Mouse (Mus musculus) thymus, adult 2 months (tissue): ENCODE measurements around the gene Gins1. TPM values are rescaled to one million over a fixed set of nuclear protein-coding genes. Genes with fewer than 3 reads are reported as not detected.

Experiments used
- DNase-seq: peaks from one replicate; pipeline ENCODE4 v3.0.0; 2021
- H3K27ac ChIP-seq: fragments of 200-500 bp; 2 replicates; pipeline ENCODE4 v1.5.1; 2012; ENCODE audit warnings: low read length, control low read depth; ENCODE audit not compliant: control insufficient read depth, insufficient read depth
- H3K27me3 ChIP-seq: fragments of 200-500 bp; 2 replicates; pipeline ENCODE4 v1.6.1; 2012; ENCODE audit warnings: mild to moderate bottlenecking, low read length, moderate library complexity, mixed read lengths; ENCODE audit not compliant: control insufficient read depth, insufficient read depth
- H3K36me3 ChIP-seq: fragments of 200-500 bp; 2 replicates; pipeline ENCODE4 v1.6.1; 2012; ENCODE audit warnings: mild to moderate bottlenecking, low read length, moderate library complexity; ENCODE audit not compliant: control insufficient read depth, insufficient read depth
- H3K4me1 ChIP-seq: fragments of 200-500 bp; replicated peaks from 2 replicates; pipeline ENCODE4 v1.6.1; 2012; ENCODE audit warnings: low read length; ENCODE audit not compliant: control insufficient read depth, insufficient read depth
- H3K4me3 ChIP-seq: fragments of 200-500 bp; 2 replicates; pipeline ENCODE4 v1.5.1; 2012; ENCODE audit warnings: mild to moderate bottlenecking, low read length, control low read depth, moderate library complexity; ENCODE audit not compliant: control insufficient read depth, insufficient read depth
- CTCF ChIP-seq: fragments of 200-500 bp; IDR thresholded peaks from 2 replicates; pipeline ENCODE4 v1.5.1; 2012; ENCODE audit warnings: mild to moderate bottlenecking, control low read depth, low read length, moderate library complexity, borderline replicate concordance; ENCODE audit not compliant: control insufficient read depth, poor library complexity, insufficient read depth; ENCODE audit errors: extremely low read depth
- POLR2A ChIP-seq: fragments of 200-500 bp; IDR thresholded peaks from 2 replicates; pipeline ENCODE4 v1.6.1; 2012; ENCODE audit warnings: mild to moderate bottlenecking, low read length, control low read depth, moderate library complexity; ENCODE audit not compliant: control insufficient read depth, poor library complexity, insufficient read depth; ENCODE audit errors: extremely low read depth
- WGBS: fragments of 180-500 bp; shearing (Covaris S2); methylation state at CpG from one replicate; pipeline ENCODE4 v1.1.7; 2018; 5-methylcytosine and 5-hydroxymethylcytosine counted together
- polyA plus RNA-seq: library from polyadenylated mRNA; depleted of rRNA; stranded (reverse); fragments of >200 nt; gene quantifications from 2 replicates; pipeline ENCODE4 v1.2.3, GENCODE M21; 2012

The Gins1 gene
- polyA plus RNA-seq, 1 experiment, result 10.8 TPM

- 94% methylated on average over 4 of the region's 4 CpGs for WGBS
- no peak overlapping the region for H3K4me3 ChIP-seq
- H3K27me3 ChIP-seq, result no peaks in the 10 kb centered on the region
- TF ChIP-seq CTCF, result no peak
- TF ChIP-seq POLR2A, result no peak
- H3K36me3 ChIP-seq, result peaks cover 4% of the 10 kb centered on the region; the same call in 1 of the 2 replicates
- no peak overlapping the region for H3K27ac ChIP-seq
- DNase-seq, result no peak
- H3K4me1 ChIP-seq, result no peaks in the 10 kb centered on the region
These were observed 17.0 kb downstream of the Gins1 start for GRCm38 (mm10) chr2:150922165-150922564.

GRCm38 (mm10) chr2:150923026-150923425 is 17.8 kb downstream of the Gins1 start:
- Histone ChIP-seq H3K4me1 (no peaks in the 10 kb centered on the region), H3K27me3 (no peaks in the 10 kb centered on the region), H3K4me3 (no peak overlapping the region), H3K27ac (no peak overlapping the region), H3K36me3 (peaks cover 4% of the 10 kb centered on the region; the same call in 1 of the 2 replicates)
- no peak for DNase-seq
- 93% methylated on average over 3 of the region's 3 CpGs for WGBS
- TF ChIP-seq CTCF, result no peak
- TF ChIP-seq POLR2A, result no peak

- 97% methylated on average over 7 of the region's 7 CpGs for WGBS
These were observed 18.3 kb downstream of the Gins1 start for GRCm38 (mm10) chr2:150923505-150923904.

GRCm38 (mm10) chr2:150927038-150927720 is 22.0 kb downstream of the Gins1 start:
- Histone ChIP-seq H3K4me3 (no peak overlapping the region), H3K27ac (no peak overlapping the region), H3K27me3 (no peaks in the 10 kb centered on the region), H3K36me3 (peaks cover 4% of the 10 kb centered on the region; the same call in 1 of the 2 replicates), H3K4me1 (no peaks in the 10 kb centered on the region)
- DNase-seq, result no peak
- WGBS, result 96% methylated on average over 11 of the region's 11 CpGs
- TF ChIP-seq POLR2A (no peak), CTCF (no peak)

More at GRCm38 (mm10) chr2:150923505-150923904, 18.3 kb downstream of the Gins1 start:
- TF ChIP-seq POLR2A (no peak), CTCF (no peak)
- Histone ChIP-seq H3K27ac (no peak overlapping the region), H3K27me3 (no peaks in the 10 kb centered on the region), H3K4me3 (no peak overlapping the region), H3K4me1 (no peaks in the 10 kb centered on the region), H3K36me3 (peaks cover 4% of the 10 kb centered on the region; the same call in 1 of the 2 replicates)
- DNase-seq, result no peak

- H3K4me1 ChIP-seq, result no peaks in the 10 kb centered on the region
- TF ChIP-seq POLR2A (no peak), CTCF (no peak)
- DNase-seq, result no peak
- no peaks in the 10 kb centered on the region for H3K36me3 ChIP-seq
- no peak overlapping the region for H3K27ac ChIP-seq
- WGBS, result 96% methylated on average over 6 of the region's 6 CpGs
- no peaks in the 10 kb centered on the region for H3K27me3 ChIP-seq
- H3K4me3 ChIP-seq, result no peak overlapping the region
These were observed 24.0 kb downstream of the Gins1 start for GRCm38 (mm10) chr2:150929156-150929555.

GRCm38 (mm10) chr2:150930806-150931205 is 25.6 kb downstream of the Gins1 start:
- no peak for DNase-seq
- WGBS, result 80% methylated on average over 3 of the region's 3 CpGs
- H3K27ac ChIP-seq, result no peak overlapping the region
- H3K36me3 ChIP-seq, result no peaks in the 10 kb centered on the region
- TF ChIP-seq CTCF (no peak), POLR2A (no peak)
- H3K27me3 ChIP-seq, result no peaks in the 10 kb centered on the region
- no peaks in the 10 kb centered on the region for H3K4me1 ChIP-seq
- H3K4me3 ChIP-seq, result no peak overlapping the region
